Mouse (Mus musculus) lung, postnatal 0 days (tissue): Measurements from ENCODE around the gene Cutal.

Experiments used
- CTCF ChIP-seq: IDR thresholded peaks from 2 replicates; pipeline ENCODE4 v1.5.1; 2016; ENCODE audit warnings: antibody characterized with exemption, mild to moderate bottlenecking
- EP300 ChIP-seq: IDR thresholded peaks from 2 replicates; pipeline ENCODE4 v1.6.1; 2016; ENCODE audit warnings: antibody characterized with exemption, mild to moderate bottlenecking, control low read depth

DNA sequence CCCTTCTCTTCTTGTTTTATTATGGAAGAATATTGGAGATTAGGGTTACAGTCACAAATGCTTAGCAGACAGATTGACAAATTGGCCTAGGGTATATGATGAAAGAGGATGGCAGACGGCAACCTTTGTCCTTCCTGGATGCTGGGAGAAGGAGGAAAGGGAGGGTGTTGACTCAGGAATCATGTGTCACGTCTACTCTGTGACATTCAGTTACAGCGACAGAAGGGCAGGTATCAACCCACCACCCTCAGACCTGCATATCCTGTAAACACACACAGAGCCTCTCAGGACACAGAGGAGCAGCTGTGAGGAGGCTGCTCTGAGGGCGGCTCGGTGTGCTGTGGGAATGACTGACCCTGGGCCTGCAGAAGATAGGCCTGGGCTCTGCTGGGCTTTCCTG, 9.0 kb downstream of the Cutal start:
- TF ChIP-seq CTCF (no peak), EP300 (no peak)
